In the genomic region with DNA sequence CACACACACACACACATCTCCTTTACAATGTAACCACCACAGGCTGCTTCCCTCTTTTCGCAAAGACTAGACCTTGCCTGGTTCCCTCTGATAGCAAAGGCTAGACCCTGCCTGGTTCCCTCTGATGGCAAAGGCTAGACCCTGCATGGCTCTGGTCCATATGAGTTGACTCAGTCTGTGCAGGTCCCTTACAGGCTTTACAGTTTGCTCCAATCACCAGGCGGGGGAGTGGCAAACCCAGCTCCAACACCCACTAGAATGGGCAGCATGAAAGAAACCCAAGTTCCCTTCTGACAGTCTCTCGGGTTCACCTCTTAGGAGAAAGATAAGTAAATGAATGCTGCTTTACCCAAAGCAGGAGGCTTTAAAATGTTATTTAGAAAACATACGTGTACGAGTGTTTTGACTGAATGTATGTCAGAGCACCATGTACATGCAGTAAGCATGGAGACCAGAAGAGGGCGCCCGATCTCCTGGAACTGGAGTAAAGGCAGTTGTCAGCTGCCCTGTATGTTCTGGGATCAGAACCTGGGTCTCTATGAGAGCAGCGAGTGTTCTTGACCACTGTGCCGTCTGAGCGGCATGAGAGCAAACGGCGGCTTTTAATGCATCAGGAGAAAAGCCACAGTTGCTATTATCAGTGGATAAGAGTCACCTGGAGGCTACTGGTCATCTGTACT, we compare ENCODE assay signal across 11 mouse cellular contexts. TPM values are rescaled to one million over a fixed set of nuclear protein-coding genes. Genes with fewer than 3 reads are reported as not detected.
DNase-seq lines count a peak whose midpoint lies in the region; ATAC-seq and TF ChIP-seq lines count a peak whose summit lies in the region.
"Had no signal": no experiment of that assay in that cellular context is flagged by ENCODE, and none has a peak within 500 bp of the region (broad histone marks: within the 10 kb centered on the region; RNA-seq: fewer than 3 reads in every experiment).

No protein-coding gene starts in this region.

- no peaks in the 10 kb centered on the region for H3K4me1 ChIP-seq in heart, embryonic 11.5 days (ENCODE audit: control insufficient read depth, insufficient read depth, low read length)
- H3K4me1 ChIP-seq in thymus, adult 2 months (replicated peaks; ENCODE audit: control insufficient read depth, insufficient read depth, low read length) = no peaks in the 10 kb centered on the region
- H3K4me1 ChIP-seq: embryonic facial prominence, embryonic 12.5 days; stomach, embryonic 15.5 days had no signal

- DNase-seq in heart, postnatal 14 days = peak; percentile 43 to 60
- DNase-seq in thymus, adult 2 months = peak; percentile 58
- DNase-seq in thymus, adult 18-20 months = no peak
- DNase-seq in c-Kit-negative CD71-positive TER-119-positive erythroid progenitor cells, embryonic 14.5 days (ENCODE audit: low read depth, low spot score) = peak; percentile 44
- peak; percentile 50 for DNase-seq in gastrocnemius, postnatal 10 days
- DNase-seq in lung, postnatal 14 days = peak; percentile 71
- DNase-seq in testis, postnatal 10 days (ENCODE audit: low spot score) = peak; percentile 84

- H3K27ac ChIP-seq in heart, embryonic 11.5 days (ENCODE audit: low read depth, low read length) = no peak overlapping the region
- no peak overlapping the region for H3K27ac ChIP-seq in thymus, adult 2 months (ENCODE audit: control insufficient read depth, insufficient read depth, low read length)
- H3K27ac ChIP-seq: embryonic facial prominence, embryonic 12.5 days; stomach, embryonic 15.5 days had no signal

- H3K27me3 ChIP-seq in heart, embryonic 11.5 days (ENCODE audit: control insufficient read depth, insufficient read depth, low read length) = no peaks in the 10 kb centered on the region; the same call in 1 of the 2 replicates
- H3K27me3 ChIP-seq in thymus, adult 2 months (ENCODE audit: control insufficient read depth, insufficient read depth, low read length) = no peaks in the 10 kb centered on the region
- H3K27me3 ChIP-seq: embryonic facial prominence, embryonic 12.5 days; stomach, embryonic 15.5 days had no signal

- no peaks in the 10 kb centered on the region for H3K36me3 ChIP-seq in heart, embryonic 11.5 days (ENCODE audit: control insufficient read depth, insufficient read depth, low read length)
- no peaks in the 10 kb centered on the region for H3K36me3 ChIP-seq in thymus, adult 2 months (ENCODE audit: control insufficient read depth, insufficient read depth, low read length)
- H3K36me3 ChIP-seq: embryonic facial prominence, embryonic 12.5 days; stomach, embryonic 15.5 days had no signal

- TF ChIP-seq CTCF in thymus, adult 2 months (IDR thresholded peaks at IDR 0.05; ENCODE audit: borderline replicate concordance, control insufficient read depth, extremely low read depth, insufficient read depth, low read length, poor library complexity) = peak; percentile 42; the same call in 1 of the 2 replicates

- WGBS in heart, embryonic 11.5 days (ENCODE audit: insufficient replicate concordance) = 38% methylated on average over 12 of the region's 12 CpGs
- 35% methylated on average over 12 of the region's 12 CpGs for WGBS in thymus, adult 2 months

- intact Hi-C loops in heart, postnatal 14 days (cut with DNase I) = loop anchor here (5.0 to 10.0 kb wide), 2 partner anchors 124 to 206 kb away; no protein-coding TSS in a partner anchor

- ATAC-seq in heart, embryonic 11.5 days (replicated peaks; ENCODE audit: insufficient number of reproducible peaks, low FRiP score, low TSS enrichment) = no peak

- no peak overlapping the region for H3K9ac ChIP-seq in heart, embryonic 11.5 days (ENCODE audit: low read depth, low read length)
- H3K9ac ChIP-seq: embryonic facial prominence, embryonic 12.5 days; stomach, embryonic 15.5 days had no signal

- TF ChIP-seq POLR2A in thymus, adult 2 months (IDR thresholded peaks at IDR 0.05; ENCODE audit: control insufficient read depth, extremely low read depth, insufficient read depth, low read length, poor library complexity) = no peak

- no peak overlapping the region for H3K4me3 ChIP-seq in heart, embryonic 11.5 days (ENCODE audit: low read depth, low read length)
- no peak overlapping the region for H3K4me3 ChIP-seq in thymus, adult 2 months (ENCODE audit: control insufficient read depth, insufficient read depth, low read length)
- H3K4me3 ChIP-seq: embryonic facial prominence, embryonic 12.5 days; stomach, embryonic 15.5 days had no signal

- no peaks in the 10 kb centered on the region for H3K9me3 ChIP-seq in heart, embryonic 11.5 days (replicated peaks; ENCODE audit: control insufficient read depth, low read length)
- H3K9me3 ChIP-seq: embryonic facial prominence, embryonic 12.5 days; stomach, embryonic 15.5 days had no signal

- H3K4me2 ChIP-seq in heart, embryonic 11.5 days = no peak overlapping the region
- H3K4me2 ChIP-seq: embryonic facial prominence, embryonic 12.5 days; stomach, embryonic 15.5 days had no signal

RNA-seq across cellular contexts. Expression of gene Nme9, which starts 7.4 kb away (rescaled TPM):
- under 1 TPM in 1 of 2 experiments, not detected in 1; 0.50 TPM for total RNA-seq in heart, postnatal 14 days (2021)
- 0.19 TPM in 1 of 2 replicates, not detected in the other for polyA plus RNA-seq in heart, embryonic 11.5 days (2014; fragmentation: Nextera tagmentation; extraction: Ambion mirVana)
- polyA plus RNA-seq in thymus, adult 2 months (2012; rRNA removed) = 0.43 TPM in 1 of 2 replicates, not detected in the other
- not detected for total RNA-seq in gastrocnemius, postnatal 10 days (2021)
- total RNA-seq: left cerebral cortex, postnatal 25 days had no signal
- polyA plus RNA-seq: embryonic facial prominence, embryonic 12.5 days had no signal

RNA-seq across cellular contexts. Expression of gene Mras, which starts 21.5 kb away (rescaled TPM):
- total RNA-seq in heart, postnatal 14 days (2021) = 1 to 10 TPM; 6.8 to 7.5 TPM
- polyA plus RNA-seq in heart, embryonic 11.5 days (2014; fragmentation: Nextera tagmentation; extraction: Ambion mirVana) = 5.8 and 6.4 TPM in 2 replicates
- polyA plus RNA-seq in thymus, adult 2 months (2012; rRNA removed) = 7.4 and 14.9 TPM in 2 replicates
- total RNA-seq in gastrocnemius, postnatal 10 days (2021) = 10 to 100 TPM in 1 of 2 experiments, 1 to 10 TPM in 1; 9.7 to 10.6 TPM

Comparison
In these comparisons a context has a peak if more than half of its experiments do, and no peak if none do; other contexts are left out.
1. DNase-seq: peak in heart, postnatal 14 days (2 of 2), thymus, adult 2 months (single experiment), c-Kit-negative CD71-positive TER-119-positive erythroid progenitor cells, embryonic 14.5 days (single experiment), gastrocnemius, postnatal 10 days (single experiment), lung, postnatal 14 days (single experiment) and testis, postnatal 10 days (single experiment); none in thymus, adult 18-20 months (0 of 2).